Comparison of ENCODE assay signal across 1 mouse cellular context in the genomic region with DNA sequence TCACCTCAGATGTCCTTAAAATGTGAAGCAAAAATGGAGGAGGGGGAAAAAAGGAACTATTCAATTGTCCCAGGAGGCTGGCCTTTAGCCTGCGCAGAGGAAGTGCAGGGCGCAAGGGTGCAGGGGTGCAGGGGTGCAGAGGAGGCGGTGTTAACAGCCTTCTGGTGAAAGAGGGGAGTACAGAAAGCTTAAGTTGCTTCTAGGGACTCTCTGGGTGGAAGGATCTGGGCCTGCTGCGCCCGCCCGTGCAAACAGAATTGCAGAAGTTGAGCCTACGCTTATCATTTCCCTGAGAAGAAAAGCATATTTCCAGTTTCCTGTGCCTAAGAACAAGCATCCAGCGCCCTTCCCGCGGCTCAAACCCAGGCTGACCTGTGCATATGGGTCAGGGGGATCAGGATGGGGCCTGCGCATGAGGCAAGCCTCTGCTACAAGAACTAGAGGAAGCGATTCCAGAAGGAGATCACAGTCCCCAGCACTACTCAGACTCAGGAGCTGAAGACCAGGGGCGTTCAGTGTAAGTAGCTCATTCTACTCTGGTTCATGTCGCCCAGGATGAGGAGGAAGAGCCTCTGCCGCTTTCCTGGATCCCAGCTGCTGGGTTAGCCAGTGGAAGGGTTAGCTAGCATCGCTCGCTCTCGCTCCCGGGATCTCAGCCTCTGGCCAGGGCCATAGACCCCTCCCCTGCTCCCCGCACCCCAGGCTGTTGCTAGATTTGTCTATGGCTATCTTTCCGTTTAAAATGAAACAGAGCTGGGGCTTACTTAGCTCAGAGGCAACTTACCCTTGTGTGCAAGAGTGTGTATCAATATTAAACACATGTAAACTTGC.
A peak's percentile ranks its signal among the peaks of the same experiment; 100 is the strongest.
TF ChIP-seq lines count a peak whose summit lies in the region.

No protein-coding gene starts in this region.

TF ChIP-seq in MEL, 35 proteins besides CTCF, POLR2A, EP300 and RAD21:
- TF ChIP-seq ZNF384 (IDR thresholded peaks at IDR 0.05; ENCODE audit: low read depth, low read length) (no peak), HCFC1 (IDR thresholded peaks at IDR 0.05; ENCODE audit: low read depth, low read length) (peak; percentile 55; the same call in 1 of the 2 replicates), ETS1 (IDR thresholded peaks at IDR 0.05; ENCODE audit: low read depth, low read length) (peak; percentile 65; the same call in 1 of the 2 replicates), SMC3 (IDR thresholded peaks at IDR 0.05; ENCODE audit: low read depth, low read length) (no peak), MEF2A (IDR thresholded peaks at IDR 0.05; ENCODE audit: extremely low read depth, insufficient replicate concordance, low read depth, low read length, poor library complexity, severe bottlenecking) (no peak), USF1 (IDR thresholded peaks at IDR 0.05; ENCODE audit: low read depth, low read length) (no peak), ZMIZ1 (IDR thresholded peaks at IDR 0.05; ENCODE audit: low read depth, low read length) (peak; percentile 26; the same call in 1 of the 2 replicates), MYB (IDR thresholded peaks at IDR 0.05; ENCODE audit: low read depth, low read length) (no peak), MAZ (IDR thresholded peaks at IDR 0.05; ENCODE audit: low read depth, low read length) (peak; percentile 68; the same call in 1 of the 2 replicates), USF2 (IDR thresholded peaks at IDR 0.05; ENCODE audit: borderline replicate concordance in 1 of 2, insufficient read depth in 1 of 2, low read depth in 1 of 2, low read length in 2 of 2) (no peak), GABPA (IDR thresholded peaks at IDR 0.05; ENCODE audit: low read depth, low read length) (no peak), CHD2 (IDR thresholded peaks at IDR 0.05; ENCODE audit: low read length) (no peak), BHLHE40 (IDR thresholded peaks at IDR 0.05; ENCODE audit: borderline replicate concordance, low read depth, low read length) (no peak; the same call in 1 of the 2 replicates), ZKSCAN1 (IDR thresholded peaks at IDR 0.05; ENCODE audit: low read depth, low read length) (no peak), UBTF (IDR thresholded peaks at IDR 0.05; ENCODE audit: borderline replicate concordance, insufficient read depth, low read depth, low read length) (0 out of 2 replicates have a peak, but pooled peaks have one; percentile 84), NRF1 (IDR thresholded peaks at IDR 0.05; ENCODE audit: insufficient read depth, low read depth, low read length, poor library complexity, severe bottlenecking) (peak; percentile 62), TAL1 (IDR thresholded peaks at IDR 0.05; ENCODE audit: low read length) (no peak), ZC3H11A (IDR thresholded peaks at IDR 0.05; ENCODE audit: low read depth, low read length) (no peak), TBP (IDR thresholded peaks at IDR 0.05; ENCODE audit: low read depth, low read length) (peak; percentile 94), MYC (IDR thresholded peaks at IDR 0.05; ENCODE audit: low read depth, low read length) (0 out of 2 replicates have a peak, but pooled peaks have one; percentile 12), POLR2AphosphoS2 (IDR thresholded peaks at IDR 0.05; ENCODE audit: low read length) (peak; percentile 39; the same call in 1 of the 2 replicates), ELF1 (IDR thresholded peaks at IDR 0.05; ENCODE audit: low read depth, low read length) (0 out of 2 replicates have a peak, but pooled peaks have one; percentile 47), NELFE (IDR thresholded peaks at IDR 0.05; ENCODE audit: low read depth, low read length) (peak; percentile 71), MAFK (IDR thresholded peaks at IDR 0.05; ENCODE audit: borderline replicate concordance, low read depth, low read length) (no peak), SIN3A (IDR thresholded peaks at IDR 0.05; ENCODE audit: low read length) (peak; percentile 3), RCOR1 (IDR thresholded peaks at IDR 0.05; ENCODE audit: low read depth, low read length) (no peak), JUND (IDR thresholded peaks at IDR 0.05; ENCODE audit: low read depth, low read length) (no peak), TCF12 (IDR thresholded peaks at IDR 0.05; ENCODE audit: low read depth, low read length) (peak; percentile 58; the same call in 1 of the 2 replicates), GATA1 (IDR thresholded peaks at IDR 0.05; ENCODE audit: low read depth, low read length) (no peak; the same call in 1 of the 2 replicates), KAT2A (conservative IDR thresholded peaks at IDR 0.05; ENCODE audit: low read depth, low read length) (no peak), MXI1 (IDR thresholded peaks at IDR 0.05; ENCODE audit: low read depth, low read length) (peak; percentile 18; the same call in 1 of the 2 replicates), MAX (IDR thresholded peaks at IDR 0.05; ENCODE audit: low read length) (no peak), POLR2AphosphoS5 (IDR thresholded peaks at IDR 0.05; ENCODE audit: borderline replicate concordance, low read depth, low read length) (no peak), CHD1 (IDR thresholded peaks at IDR 0.05; ENCODE audit: low read depth, low read length) (no peak), E2F4 (IDR thresholded peaks at IDR 0.05; ENCODE audit: borderline replicate concordance, low read depth, low read length) (no peak)
